Mouse (Mus musculus) heart, postnatal 10 days (tissue): ENCODE results near the gene Med29. TPM values are rescaled to one million over a fixed set of nuclear protein-coding genes. Genes with fewer than 3 reads are reported as not detected.
A peak's percentile ranks its signal among the peaks of the same experiment; 100 is the strongest.

Source experiments
- DNase-seq, 2 experiments: peaks; one replicate each; pipeline ENCODE4 v3.0.0; 2021
- intact Hi-C: fragments of 180-260 bp; cut with DNase I; formaldehyde crosslinking; loops from one replicate; pipeline ENCODE4 v1.15.1; 2025
- total RNA-seq, 2 experiments: library from RNA; stranded (reverse); gene quantifications; 2 replicates each; pipeline ENCODE4 v1.2.3; 2021

The Med29 gene
- total RNA-seq, 2 experiments from 2014 or later, result 20.7 to 22.6 TPM

DNA sequence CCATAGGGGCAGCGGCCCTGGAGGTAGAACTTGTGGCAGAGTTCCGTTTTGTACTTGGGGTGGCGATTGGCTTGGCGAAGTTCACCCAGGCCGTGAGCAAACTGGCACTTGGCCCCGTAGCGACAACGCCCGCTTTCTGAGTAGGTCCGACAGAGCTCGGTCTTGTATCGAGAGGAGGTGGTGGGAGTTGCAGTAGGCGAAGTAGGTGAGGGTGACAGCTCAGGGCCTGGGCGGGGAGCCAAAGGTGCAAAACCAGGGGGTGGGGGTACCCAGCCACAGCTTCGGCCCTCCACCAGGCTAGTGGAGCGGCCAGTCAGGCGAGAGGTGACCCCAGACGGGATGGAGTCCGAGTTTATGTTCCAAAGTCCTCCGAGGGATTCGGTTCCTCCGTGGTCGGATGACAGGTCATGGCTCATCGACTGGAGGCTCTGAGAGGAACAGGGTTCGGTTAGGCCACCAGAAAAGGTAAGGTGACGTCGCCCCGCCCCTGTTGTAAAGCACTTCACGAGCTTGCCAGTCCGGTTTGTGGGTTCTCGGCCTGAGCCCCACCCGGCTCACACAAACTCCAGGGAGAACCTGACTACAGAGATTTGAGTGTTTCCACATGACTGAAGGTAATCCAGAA is 14.3 kb downstream of the Med29 start:
- peak; percentile 72 to 76 for DNase-seq
- intact Hi-C loops, result loop anchor here (10.0 kb wide), 1 partner anchor 577 kb away; no protein-coding TSS in a partner anchor

DNA sequence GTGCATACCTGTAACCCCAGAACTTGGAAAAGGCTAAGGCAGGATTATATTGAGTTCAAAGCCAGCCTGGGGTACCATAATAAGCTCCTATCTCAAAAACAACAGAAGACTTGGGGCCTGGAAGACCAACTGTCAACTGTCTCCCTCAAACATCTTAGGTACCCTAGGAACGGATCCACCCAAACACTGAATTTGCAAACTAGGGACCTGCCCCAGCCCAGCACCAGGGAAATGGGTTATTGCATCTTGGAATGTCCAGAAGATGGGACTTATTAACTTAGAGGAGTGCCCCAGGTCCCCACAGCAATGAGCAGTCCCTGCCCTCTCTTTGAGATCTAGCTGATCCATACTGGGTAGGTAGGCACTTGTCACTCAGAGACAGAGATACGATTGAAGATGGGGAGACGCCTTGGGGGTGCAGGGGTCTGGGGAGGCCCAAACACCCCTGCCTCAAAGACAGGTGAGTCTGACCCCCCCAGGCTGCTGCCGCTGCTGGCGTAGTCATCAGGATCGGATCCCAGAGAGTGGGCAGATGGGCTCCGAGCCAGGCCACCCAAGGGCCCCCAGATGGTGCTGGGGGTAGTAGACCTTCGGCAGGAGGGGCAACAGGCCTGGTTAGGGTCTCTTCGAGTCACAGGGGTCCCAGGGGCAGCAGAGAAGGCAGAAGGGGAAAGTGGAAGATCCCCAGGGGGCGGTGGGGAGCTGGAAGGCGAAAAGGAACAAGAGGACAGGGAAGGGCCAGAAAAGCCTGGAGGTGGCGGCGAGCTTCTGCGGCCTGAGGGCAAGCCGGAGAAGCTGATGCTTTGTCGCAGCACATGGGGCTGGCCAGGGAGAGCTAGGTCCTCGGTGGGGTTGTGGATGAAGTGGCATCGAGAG is 15.1 kb downstream of the Med29 start:
- DNase-seq, result peak; percentile 28 to 41
- intact Hi-C loops, result loop anchor here (10.0 kb wide), 1 partner anchor 577 kb away; no protein-coding TSS in a partner anchor

DNA sequence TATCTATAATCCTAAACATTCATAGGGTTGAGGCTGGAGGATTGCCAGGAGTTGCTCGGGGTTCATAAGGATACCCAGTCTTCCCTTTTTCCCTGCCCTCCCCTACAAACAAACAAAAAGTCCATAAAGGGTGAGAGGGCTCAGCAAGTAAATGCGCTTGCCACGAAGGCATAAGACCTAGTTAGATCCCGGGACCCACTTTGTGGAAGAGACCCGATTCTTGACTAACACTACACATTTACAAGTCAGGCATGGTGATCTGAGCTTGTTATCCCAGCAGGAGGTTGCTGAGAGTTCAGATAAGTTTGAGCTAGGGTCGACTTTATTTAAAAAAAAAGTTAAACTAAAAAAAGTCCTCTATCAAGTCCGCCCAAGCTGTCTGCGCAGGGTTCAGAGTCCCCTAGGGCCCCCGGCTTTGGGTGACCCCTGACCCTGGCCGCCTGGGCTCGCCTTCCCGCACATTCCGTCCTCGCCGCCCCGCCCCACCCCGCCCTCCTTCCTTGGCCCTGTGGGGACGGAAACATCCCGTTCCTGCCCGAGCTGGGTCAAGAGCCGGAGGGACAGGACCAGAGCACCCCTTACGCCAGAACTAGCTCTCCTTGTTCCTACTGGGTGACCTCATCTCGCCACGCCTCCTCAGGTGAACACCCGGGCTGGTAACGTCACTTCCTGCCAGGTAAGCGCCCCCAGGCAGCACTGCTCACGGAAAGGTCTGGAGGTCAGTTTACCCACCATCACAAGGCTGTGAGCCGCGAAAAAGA is 16.3 kb downstream of the Med29 start:
- intact Hi-C loops, result loop anchor here (10.0 kb wide), 1 partner anchor 579 kb away; no protein-coding TSS in a partner anchor
- peak; percentile 80 to 87 for DNase-seq

DNA sequence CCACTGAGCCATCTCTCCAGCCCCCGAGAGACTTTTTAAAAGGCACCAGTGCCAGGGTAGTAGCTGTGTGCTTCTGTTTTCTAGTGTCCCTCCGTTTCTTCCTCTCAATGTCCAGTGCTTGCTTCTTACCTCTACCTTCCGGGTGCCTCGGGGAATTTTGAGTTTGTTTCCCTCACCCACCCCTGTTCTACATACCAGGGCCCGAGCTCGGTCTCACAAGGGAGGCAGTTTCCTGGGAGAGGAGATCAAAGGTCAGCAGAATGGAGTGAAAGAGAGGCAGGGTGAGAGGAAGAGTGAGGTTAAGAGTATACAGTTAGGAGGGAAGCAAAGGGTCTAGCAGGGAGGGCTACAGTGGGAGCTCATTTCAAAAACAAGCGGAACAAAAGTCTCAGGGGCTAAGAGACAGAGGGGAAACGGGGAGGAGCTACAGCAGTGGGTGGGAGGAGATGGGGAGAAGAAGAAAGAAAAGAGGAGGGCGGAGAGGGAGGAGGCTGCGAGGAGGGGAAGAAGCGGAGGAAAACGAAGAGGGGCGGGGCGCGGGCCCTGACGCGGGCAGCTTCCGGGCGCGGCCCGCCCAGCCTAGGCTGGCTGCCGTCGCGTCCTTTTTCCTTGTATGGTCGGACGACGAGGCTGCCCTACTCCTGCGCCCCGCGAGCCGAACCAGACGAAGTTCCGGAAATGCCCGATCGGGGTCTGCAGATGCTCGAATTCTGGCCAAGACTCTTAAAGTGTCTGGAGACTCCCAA is 17.2 kb downstream of the Med29 start:
- peak; percentile 93 to 94 for DNase-seq
- intact Hi-C loops, result loop anchor here (10.0 kb wide), 1 partner anchor 579 kb away; no protein-coding TSS in a partner anchor

DNA sequence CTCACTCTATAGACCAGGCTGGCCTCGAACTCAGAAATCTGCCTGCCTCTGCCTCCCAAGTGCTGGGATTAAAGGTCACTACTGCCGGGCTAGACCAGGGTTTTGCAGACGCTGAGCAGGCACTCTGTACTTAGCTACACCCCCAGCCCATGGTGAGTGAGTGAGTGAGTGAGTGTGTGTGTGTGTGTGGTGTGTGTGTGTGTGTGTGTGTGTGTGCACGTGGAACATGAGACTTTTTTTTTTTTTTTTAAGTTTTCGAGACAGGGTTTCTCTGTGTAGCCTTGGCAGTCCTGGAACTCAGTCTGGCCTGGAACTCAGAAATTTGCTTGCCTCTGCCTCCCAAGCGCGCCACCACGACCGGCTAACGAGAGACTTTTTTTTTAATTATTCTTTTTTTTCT is 17.9 kb downstream of the Med29 start:
- intact Hi-C loops, result loop anchor here (10.0 kb wide), 1 partner anchor 580 kb away; no protein-coding TSS in a partner anchor
- peak in 1 of 2 experiments; percentile 24 for DNase-seq

DNA sequence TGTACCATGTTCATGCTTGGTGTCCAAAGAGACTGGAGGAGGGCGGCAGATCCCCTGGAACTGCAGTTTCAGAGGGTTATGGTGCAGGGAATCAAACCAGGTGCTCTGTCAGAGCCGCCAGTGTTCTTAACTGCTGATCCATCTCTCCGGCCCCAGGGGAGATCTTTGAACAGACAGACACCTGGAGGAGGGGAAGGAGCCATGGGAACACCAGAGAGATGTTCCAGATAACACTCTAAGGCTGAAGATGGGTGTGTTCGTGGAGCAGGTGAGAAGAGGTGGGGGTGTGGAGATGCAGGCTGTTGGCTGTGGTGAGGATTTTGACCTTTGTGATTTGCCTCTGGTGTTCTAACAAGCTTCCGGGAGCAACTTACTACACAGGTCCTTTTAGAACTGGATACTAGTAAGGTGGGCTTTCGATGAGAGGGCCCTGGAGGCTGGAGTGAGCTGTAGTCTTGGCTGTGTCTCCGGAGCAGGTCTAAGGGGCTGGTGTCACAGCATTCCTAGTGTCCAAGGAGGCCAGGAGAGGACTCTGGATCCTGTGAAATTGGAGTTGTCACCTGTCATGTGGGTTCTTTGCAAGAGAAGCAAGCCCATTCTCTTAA is 18.5 kb downstream of the Med29 start:
- DNase-seq, result no peak
- intact Hi-C loops, result loop anchor here (1.0 to 10.0 kb wide), 2 partner anchors 12 to 581 kb away; no protein-coding TSS in a partner anchor

DNA sequence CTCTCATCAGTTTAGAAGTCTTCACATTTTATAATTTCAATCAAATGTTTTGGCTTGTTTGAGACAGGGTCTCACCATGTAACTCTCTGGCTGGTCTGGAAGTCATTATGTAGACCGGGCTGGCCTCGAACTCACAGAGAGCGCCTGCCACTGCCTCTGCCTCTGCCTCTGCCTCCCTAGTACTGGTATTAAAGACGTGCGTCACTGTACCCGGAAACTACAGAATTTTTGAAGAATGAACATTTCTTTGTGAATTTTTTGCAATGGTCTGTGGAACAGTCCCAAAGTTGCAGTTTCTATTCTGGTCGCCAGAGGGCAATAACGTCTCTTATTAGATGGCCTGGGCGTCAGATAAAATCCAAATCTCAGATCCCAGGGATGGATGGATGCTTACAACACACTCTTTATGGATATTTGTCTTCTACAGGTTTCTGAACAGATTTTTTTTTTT is 19.4 kb downstream of the Med29 start:
- intact Hi-C loops, result loop anchor here (1.0 to 10.0 kb wide), 2 partner anchors 13 to 582 kb away; no protein-coding TSS in a partner anchor
- DNase-seq, result peak; percentile 89 to 91

DNA sequence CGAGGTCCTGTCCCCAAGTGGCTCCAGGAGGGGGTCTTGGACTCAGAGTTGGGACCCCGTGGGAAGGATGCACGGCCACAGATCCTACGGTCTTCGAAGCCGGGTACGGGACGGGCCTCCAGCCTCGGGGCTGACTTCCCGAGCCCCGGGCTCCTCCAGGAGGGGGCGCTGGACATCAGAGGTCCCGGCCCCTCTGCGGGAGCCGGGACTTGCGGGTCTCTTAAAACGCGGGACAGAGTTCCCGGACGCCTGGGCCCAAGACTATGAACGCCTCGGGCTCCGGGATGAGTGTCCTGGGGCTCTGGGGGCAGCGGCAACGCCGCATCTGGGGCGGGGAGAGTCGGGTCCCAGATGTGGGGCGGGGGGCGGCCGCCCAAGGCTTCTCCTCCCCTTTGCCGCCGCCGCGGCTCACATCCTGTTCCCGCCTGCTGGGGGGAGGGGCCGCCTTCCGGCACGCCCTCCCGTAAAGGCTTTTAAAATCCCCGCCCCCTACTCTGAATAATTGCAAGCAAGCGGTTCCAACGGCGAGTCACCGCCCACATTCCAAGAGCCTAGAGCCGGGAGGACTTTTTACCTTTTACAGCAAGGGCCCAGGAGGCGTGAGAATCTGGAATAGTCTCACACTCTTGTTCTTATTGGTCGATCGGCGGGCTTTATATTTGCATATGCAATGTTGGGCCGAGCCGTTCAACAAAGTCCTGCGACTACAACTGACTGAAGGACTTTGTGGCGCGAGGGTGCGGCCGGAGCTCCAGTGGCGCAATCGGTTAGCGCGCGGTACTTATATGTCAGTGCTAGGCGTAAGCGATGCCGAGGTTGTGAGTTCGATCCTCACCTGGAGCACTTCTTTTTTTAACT is 20.0 kb downstream of the Med29 start, which contains the start of gene Plekhg2:
TSS of gene Plekhg2 (minus strand) at position 349 of the 858 bp plus-strand sequence.
- peak; percentile 98 to 99 for DNase-seq
- intact Hi-C loops, result loop anchor here (1.0 to 10.0 kb wide), 2 partner anchors 14 to 582 kb away; no protein-coding TSS in a partner anchor

DNA sequence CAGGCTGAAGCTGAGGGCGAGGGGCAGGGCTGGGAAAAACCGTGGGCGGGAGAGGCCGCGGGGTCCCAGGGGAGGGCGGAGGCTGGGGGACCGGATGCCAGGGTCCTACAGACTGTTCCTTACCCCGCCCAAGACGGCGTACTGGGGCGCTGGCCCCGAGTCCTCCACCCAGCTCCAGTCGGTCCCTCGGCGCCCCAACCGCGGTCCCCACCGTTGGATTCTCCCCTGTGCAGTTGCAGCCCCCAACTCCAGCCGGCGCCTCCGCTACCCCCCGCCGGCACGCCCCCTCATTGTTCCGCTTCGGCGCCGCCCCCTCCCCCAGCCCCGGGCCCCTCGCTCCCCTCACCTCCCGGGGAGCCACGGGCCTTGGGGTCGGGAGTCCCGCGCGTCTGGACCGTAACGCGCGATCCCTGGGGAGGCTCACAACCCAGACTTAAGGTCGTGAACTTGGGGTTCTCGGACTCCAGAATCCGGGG is 21.0 kb downstream of the Med29 start:
- intact Hi-C loops, result loop anchor here (10.0 kb wide), 1 partner anchor 583 kb away; no protein-coding TSS in a partner anchor
- peak; percentile 83 to 85 for DNase-seq

DNA sequence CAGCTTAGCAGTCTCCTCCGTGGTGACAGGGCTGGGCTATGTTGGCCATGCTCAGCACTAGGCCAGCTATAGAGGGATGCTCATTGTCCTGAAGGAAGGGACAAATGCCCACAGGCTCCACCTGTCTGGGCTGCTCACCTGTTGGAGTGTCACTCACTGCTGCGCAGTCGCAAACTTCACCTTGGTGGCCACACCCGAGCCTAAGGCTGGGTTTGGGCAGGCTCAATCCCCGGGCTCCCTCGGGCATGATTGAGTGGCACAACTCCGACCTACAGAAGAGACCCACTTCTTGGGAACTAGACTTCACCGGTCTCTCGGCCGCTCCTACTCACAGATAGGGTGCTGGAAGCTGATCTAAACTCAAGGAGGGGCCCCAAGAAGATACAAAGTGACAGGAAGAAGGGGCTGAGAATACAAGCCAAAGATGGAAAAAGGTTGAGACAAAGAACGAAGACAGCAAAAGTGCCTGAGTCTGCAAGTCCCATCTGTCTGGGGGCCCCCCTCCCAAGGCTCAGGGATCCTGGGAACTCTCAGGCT is 21.5 kb downstream of the Med29 start:
- peak in 1 of 2 experiments; percentile 26 for DNase-seq
- intact Hi-C loops, result loop anchor here (1.0 to 10.0 kb wide), 2 partner anchors 21 to 584 kb away; partner anchors contain the start of gene Rps16

DNA sequence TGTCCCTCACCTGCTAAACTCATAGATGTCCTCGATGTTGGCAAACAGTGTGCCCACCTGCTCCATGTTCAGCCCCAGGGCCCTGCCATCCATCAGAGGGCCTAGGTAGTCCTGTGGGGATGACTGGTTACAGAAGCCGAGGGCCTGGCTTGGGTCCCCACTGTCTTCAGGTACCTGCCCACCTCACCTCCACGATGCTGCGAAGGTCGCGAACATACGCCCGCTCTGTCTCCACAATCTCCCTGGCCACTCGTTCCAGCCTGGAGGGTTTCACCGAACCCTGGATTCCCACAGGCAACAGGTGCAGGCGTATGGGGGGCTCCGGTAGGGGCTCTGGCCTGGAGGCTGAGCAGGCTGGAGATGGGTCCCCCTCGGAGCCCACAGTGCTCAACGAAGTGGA is 22.5 kb downstream of the Med29 start:
- intact Hi-C loops, result loop anchor here (1.0 to 10.0 kb wide), 2 partner anchors 20 to 585 kb away; partner anchors contain the start of gene Rps16
- no peak for DNase-seq

DNA sequence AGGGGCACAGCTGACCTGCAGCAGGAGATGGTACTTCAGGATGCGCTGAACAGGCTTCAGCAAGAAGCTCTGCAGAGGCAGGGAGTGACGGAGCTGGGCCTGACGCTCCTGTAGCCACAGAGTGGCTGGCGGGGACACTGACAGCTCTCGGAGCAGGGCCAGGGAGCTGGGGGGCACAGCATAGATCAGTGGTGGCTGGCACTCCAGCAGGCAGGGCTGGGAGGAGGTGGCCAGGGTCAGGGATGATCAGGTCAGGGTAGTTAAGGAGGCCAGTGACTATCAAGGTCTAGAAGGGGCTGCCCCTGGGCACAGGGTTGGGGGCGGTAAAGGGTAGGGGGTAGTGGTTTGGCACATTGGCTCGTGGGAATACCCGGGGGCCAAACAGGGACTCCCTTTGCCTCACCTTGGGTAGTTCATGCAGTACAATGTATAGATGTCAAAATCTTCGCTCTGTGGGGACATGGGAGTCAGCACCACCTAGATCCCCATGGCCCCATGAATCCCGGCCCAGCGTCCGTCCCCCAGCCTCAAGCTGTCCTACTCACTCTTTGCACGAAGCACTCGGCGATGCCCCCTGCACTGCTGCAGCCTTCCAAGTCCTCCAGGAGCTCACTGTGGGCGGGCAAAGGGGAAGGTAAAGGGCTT is 24.1 kb downstream of the Med29 start:
- intact Hi-C loops, result no loop called here
- DNase-seq, result no peak

DNA sequence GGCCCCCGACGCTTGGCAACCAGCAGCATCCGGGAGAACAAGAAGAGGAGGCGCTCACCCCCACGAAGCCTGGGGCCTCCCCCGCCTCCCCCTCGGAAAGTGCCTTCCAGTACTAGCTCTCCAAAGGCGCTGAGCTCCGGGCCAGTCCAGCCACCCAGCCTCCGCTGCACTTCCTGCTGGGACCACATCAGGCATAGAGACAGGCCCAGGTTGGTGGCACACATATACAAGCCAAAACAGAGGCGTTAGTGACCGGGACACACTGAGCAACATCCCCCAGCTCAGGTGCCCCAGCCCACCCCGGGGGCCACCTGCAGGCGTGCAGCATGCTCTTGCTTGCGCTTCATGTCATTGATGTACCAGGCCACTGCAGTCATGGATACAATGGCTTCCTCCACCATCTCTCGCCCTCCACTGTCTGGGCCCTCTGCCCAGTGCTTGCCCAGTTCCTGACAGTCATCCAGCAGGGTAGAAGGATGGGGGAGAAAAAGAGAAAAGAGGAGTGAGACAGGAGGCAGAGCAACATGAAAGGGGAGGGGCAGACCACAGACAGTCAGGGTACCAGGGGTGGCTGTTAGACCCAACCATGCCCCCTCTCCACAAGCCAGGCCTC is 24.7 kb downstream of the Med29 start:
- DNase-seq, result no peak
- intact Hi-C loops, result no loop called here

DNA sequence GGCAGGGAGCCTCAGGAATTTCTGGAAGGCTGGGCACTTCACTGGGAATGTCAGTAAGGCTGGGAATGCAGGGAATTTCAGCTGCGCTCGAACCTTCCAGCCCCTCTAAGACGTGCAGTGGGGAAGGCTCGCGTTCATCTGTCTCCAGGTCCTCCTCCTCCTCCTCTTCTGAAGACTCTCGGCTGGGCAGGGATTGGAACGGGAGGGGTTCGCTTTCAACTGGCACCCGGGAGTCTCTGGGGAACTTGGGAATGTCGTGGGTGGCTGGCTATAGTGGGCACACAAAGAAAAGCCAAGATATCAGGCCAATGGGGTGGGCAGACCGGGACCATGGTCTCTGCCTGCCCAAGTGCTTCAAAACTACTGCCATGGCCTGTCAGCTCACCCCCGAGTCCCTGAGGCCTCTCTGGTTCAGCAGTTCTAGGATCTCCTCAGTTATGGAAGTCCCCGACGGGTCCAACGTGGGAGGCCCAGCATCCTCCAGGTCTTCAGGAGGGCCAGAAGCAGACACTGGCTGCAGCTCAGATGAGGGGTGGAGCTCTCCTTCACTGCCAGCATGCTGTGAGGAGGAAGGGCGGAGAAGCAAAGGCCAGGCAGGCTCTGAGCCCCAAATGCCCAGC is 30.0 kb downstream of the Med29 start:
- no peak for DNase-seq
- intact Hi-C loops, result no loop called here

DNA sequence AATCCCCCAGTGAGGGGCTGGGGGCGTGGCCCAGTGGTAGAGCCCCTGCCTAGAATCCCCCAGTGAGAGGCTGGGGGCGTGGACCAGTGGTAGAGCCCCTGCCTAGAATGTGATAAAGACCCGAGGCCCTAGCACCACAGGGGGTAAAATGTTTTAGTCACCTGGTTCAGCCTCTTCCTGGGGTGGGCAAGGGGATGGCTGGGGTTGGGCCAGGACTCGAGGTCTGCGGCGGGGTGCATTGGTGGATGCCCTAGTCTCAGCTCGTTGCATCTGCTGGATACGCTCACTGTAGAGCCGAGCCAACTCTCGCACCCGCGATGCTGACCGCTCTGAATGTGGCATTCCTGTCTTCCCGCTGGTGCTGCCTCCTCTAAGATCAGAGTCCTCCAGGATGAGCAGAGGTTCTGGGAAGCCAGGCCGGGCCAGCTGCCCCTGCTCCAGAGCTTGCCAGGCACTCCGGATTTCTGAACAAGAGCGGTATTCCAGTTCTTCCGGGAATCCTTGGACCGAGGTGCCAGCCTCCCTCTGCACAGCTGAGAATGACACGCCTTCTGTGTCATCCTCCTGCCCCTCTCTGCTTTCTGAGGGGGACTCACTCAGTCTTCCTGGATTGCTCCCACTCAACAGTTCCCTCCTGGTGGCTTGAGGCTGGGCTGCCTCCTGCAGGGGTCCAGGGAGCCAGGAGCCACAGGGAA is 30.7 kb downstream of the Med29 start:
- DNase-seq, result no peak
- intact Hi-C loops, result no loop called here

DNA sequence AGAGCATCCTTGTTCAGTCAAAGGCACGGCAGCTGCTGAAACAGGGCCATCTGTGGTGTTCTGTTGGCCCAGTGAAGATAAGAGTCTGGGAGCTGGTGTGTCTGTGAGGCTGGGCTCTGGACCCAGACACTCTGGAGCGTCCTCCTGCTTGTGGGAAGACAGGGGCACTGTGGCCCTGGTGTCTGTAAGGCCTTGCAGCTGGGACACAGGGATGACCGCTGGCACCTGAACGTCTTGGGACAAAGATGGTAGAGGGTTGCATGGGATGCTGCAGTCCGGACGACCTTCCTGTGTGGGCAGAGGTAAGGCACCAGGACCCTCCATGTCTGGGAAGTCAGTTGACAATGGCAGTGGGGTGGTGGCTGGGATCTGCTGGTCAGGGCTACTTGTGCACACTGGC is 32.2 kb downstream of the Med29 start:
- DNase-seq, result no peak
- intact Hi-C loops, result no loop called here
